Mouse (Mus musculus) kidney, postnatal 14 days (tissue): ENCODE data around the gene Mmd.

Experiments used
- DNase-seq: peaks from one replicate; pipeline ENCODE4 v3.0.0; 2022; ENCODE audit warnings: mixed read lengths

The Mmd gene

GRCm38 (mm10) chr11:90284623-90285022 is 35.4 kb downstream of the Mmd start:
- DNase-seq, result no peak

GRCm38 (mm10) chr11:90286550-90287154 is 37.4 kb downstream of the Mmd start:
- DNase-seq, result no peak

- no peak for DNase-seq
Observed at GRCm38 (mm10) chr11:90291156-90291555, 41.9 kb downstream of the Mmd start.

- peak; percentile 19 for DNase-seq
Observed at GRCm38 (mm10) chr11:90292766-90293165, 43.5 kb downstream of the Mmd start.

- no peak for DNase-seq
Observed at GRCm38 (mm10) chr11:90294622-90295021, 45.4 kb downstream of the Mmd start.

GRCm38 (mm10) chr11:90306067-90306466 is 56.8 kb downstream of the Mmd start:
- DNase-seq, result no peak

GRCm38 (mm10) chr11:90306993-90307392 is 57.7 kb downstream of the Mmd start:
- peak; percentile 75 for DNase-seq

GRCm38 (mm10) chr11:90314606-90315005 is 65.3 kb downstream of the Mmd start:
- DNase-seq, result no peak

- DNase-seq, result peak; percentile 63
Observed at GRCm38 (mm10) chr11:90317482-90317881, 68.2 kb downstream of the Mmd start.

- DNase-seq, result no peak
Observed at GRCm38 (mm10) chr11:90320922-90321321, 71.7 kb downstream of the Mmd start.

GRCm38 (mm10) chr11:90324597-90324996 is 75.3 kb downstream of the Mmd start:
- no peak for DNase-seq

GRCm38 (mm10) chr11:90326146-90326545 is 76.9 kb downstream of the Mmd start:
- DNase-seq, result no peak

GRCm38 (mm10) chr11:90326836-90327235 is 77.6 kb downstream of the Mmd start:
- peak; percentile 28 for DNase-seq
